Mouse (Mus musculus) cerebellum, adult 8-10 months (tissue): ENCODE results near the gene Rassf4.

Experiments used
- DNase-seq: peaks from one replicate; pipeline ENCODE4 v3.0.0; 2022

Rassf4 gene

GRCm38 (mm10) chr6:116670144-116670543 lies 3.6 kb downstream of the Rassf4 start:
- DNase-seq = no peak

- DNase-seq = no peak
These were observed 4.9 kb downstream of the Rassf4 start for GRCm38 (mm10) chr6:116668682-116669470.

- DNase-seq = no peak
These were observed 6.4 kb downstream of the Rassf4 start for GRCm38 (mm10) chr6:116667382-116667781.

- no peak for DNase-seq
These were observed 6.9 kb downstream of the Rassf4 start for GRCm38 (mm10) chr6:116666892-116667291.

GRCm38 (mm10) chr6:116666085-116666750 lies 7.5 kb downstream of the Rassf4 start:
- DNase-seq = no peak

- no peak for DNase-seq
These were observed 8.9 kb downstream of the Rassf4 start for GRCm38 (mm10) chr6:116664830-116665229.

- no peak for DNase-seq
These were observed 9.7 kb downstream of the Rassf4 start for GRCm38 (mm10) chr6:116664031-116664430.

- DNase-seq = no peak
These were observed 10.4 kb downstream of the Rassf4 start for GRCm38 (mm10) chr6:116663364-116663763.

GRCm38 (mm10) chr6:116653684-116654454 lies 19.9 kb downstream of the Rassf4 start:
- DNase-seq = peak; percentile 36

GRCm38 (mm10) chr6:116653191-116653590 lies 20.6 kb downstream of the Rassf4 start:
- no peak for DNase-seq

- DNase-seq = no peak
These were observed 22.2 kb downstream of the Rassf4 start for GRCm38 (mm10) chr6:116651437-116652118.

GRCm38 (mm10) chr6:116650406-116650805 lies 23.3 kb downstream of the Rassf4 start, which contains the start of gene Depp1:
Gene Depp1, plus strand, starts transcription at chr6:116650609.
- no peak for DNase-seq

- no peak for DNase-seq
These were observed 23.9 kb downstream of the Rassf4 start for GRCm38 (mm10) chr6:116649811-116650210.

GRCm38 (mm10) chr6:116647763-116648162 lies 26.0 kb downstream of the Rassf4 start:
- no peak for DNase-seq

- DNase-seq = no peak
These were observed 29.4 kb downstream of the Rassf4 start for GRCm38 (mm10) chr6:116644335-116644734.

GRCm38 (mm10) chr6:116643881-116644280 lies 29.9 kb downstream of the Rassf4 start:
- DNase-seq = no peak

GRCm38 (mm10) chr6:116642942-116643341 lies 30.8 kb downstream of the Rassf4 start:
- DNase-seq = no peak

GRCm38 (mm10) chr6:116639663-116640062 lies 34.1 kb downstream of the Rassf4 start:
- no peak for DNase-seq

GRCm38 (mm10) chr6:116638871-116639270 lies 34.9 kb downstream of the Rassf4 start:
- no peak for DNase-seq

- no peak for DNase-seq
These were observed 36.3 kb downstream of the Rassf4 start for GRCm38 (mm10) chr6:116637496-116637895.

GRCm38 (mm10) chr6:116636581-116637235 lies 37.0 kb downstream of the Rassf4 start:
- DNase-seq = no peak
